9 mouse cellular contexts compared by ENCODE assay signal in genomic region chr5:136840036-136840435, GRCm38 (mm10). TPM values are rescaled to one million over a fixed set of nuclear protein-coding genes. Genes with fewer than 3 reads are reported as not detected.
A peak's percentile ranks its signal among the peaks of the same experiment; 100 is the strongest.
DNase-seq lines count a peak whose midpoint lies in the region; ATAC-seq and TF ChIP-seq lines count a peak whose summit lies in the region.
"Had no signal": no experiment of that assay in that cellular context is flagged by ENCODE, and none has a peak within 500 bp of the region (broad histone marks: within the 10 kb centered on the region; RNA-seq: fewer than 3 reads in every experiment).

No protein-coding gene starts in this region.

- no peaks in the 10 kb centered on the region for H3K36me3 ChIP-seq in intestine, embryonic 14.5 days (ENCODE audit: control insufficient read depth, insufficient read depth, low read length)
- H3K36me3 ChIP-seq in intestine, embryonic 16.5 days (ENCODE audit: control insufficient read depth, insufficient read depth, low read length), result no peaks in the 10 kb centered on the region
- H3K36me3 ChIP-seq in heart, postnatal 0 days (replicated peaks; ENCODE audit: control insufficient read depth, insufficient read depth, low read length), result no peaks in the 10 kb centered on the region

- no peaks in the 10 kb centered on the region for H3K9me3 ChIP-seq in intestine, embryonic 14.5 days (ENCODE audit: control insufficient read depth, low read length)
- H3K9me3 ChIP-seq in intestine, embryonic 16.5 days (ENCODE audit: control insufficient read depth, low read length), result no peaks in the 10 kb centered on the region
- H3K9me3 ChIP-seq in heart, postnatal 0 days (replicated peaks; ENCODE audit: control insufficient read depth, low read length), result no peaks in the 10 kb centered on the region

- H3K4me2 ChIP-seq in intestine, embryonic 14.5 days (ENCODE audit: low read length), result no peak overlapping the region
- H3K4me2 ChIP-seq in intestine, embryonic 16.5 days (ENCODE audit: low read depth, low read length), result no peak overlapping the region
- no peak overlapping the region for H3K4me2 ChIP-seq in heart, postnatal 0 days (ENCODE audit: low read depth, low read length)

- H3K4me1 ChIP-seq in intestine, embryonic 14.5 days (replicated peaks; ENCODE audit: control insufficient read depth, insufficient read depth, low read length), result no peaks in the 10 kb centered on the region
- H3K4me1 ChIP-seq in intestine, embryonic 16.5 days (ENCODE audit: control insufficient read depth, insufficient read depth, low read length), result no peaks in the 10 kb centered on the region
- no peaks in the 10 kb centered on the region for H3K4me1 ChIP-seq in heart, postnatal 0 days (ENCODE audit: control insufficient read depth, insufficient read depth)
- H3K4me1 ChIP-seq: megakaryocyte, embryonic 14.5 days had no signal

- no peaks in the 10 kb centered on the region for H3K27me3 ChIP-seq in intestine, embryonic 14.5 days (replicated peaks; ENCODE audit: control insufficient read depth, insufficient read depth, low read length)
- H3K27me3 ChIP-seq in intestine, embryonic 16.5 days (replicated peaks; ENCODE audit: control insufficient read depth, insufficient read depth, low read length), result no peaks in the 10 kb centered on the region
- 0 out of 2 replicates have a peak, but pooled peaks cover 5% of the 10 kb centered on the region for H3K27me3 ChIP-seq in heart, postnatal 0 days (ENCODE audit: control insufficient read depth, insufficient read depth, low read length)

- DNase-seq in intestine, embryonic 14.5 days (ENCODE audit: low spot score), result peak; percentile 79
- DNase-seq in ES-CJ7 (ENCODE audit: low read depth, low spot score), result peak; percentile 62
- peak; percentile 10 for DNase-seq in c-Kit-positive CD71-positive TER-119-negative erythroid progenitor cells, embryonic 14.5 days (ENCODE audit: low read depth)
- peak; percentile 44 for DNase-seq in heart, postnatal 0 days (ENCODE audit: low spot score)
- peak; percentile 43 to 51 for DNase-seq in left cerebral cortex, postnatal 14 days (ENCODE audit: low spot score in 2 of 2)
- peak; percentile 37 to 38 for DNase-seq in right cerebral cortex, adult 2 months (ENCODE audit: low spot score in 2 of 2)

- intact Hi-C loops in left cerebral cortex, postnatal 14 days (cut with DNase I), result loop anchor here (2.0 kb wide), 1 partner anchor 41 kb away; no protein-coding TSS in a partner anchor

- no peak overlapping the region for H3K4me3 ChIP-seq in intestine, embryonic 14.5 days (ENCODE audit: low read depth, low read length)
- no peak overlapping the region for H3K4me3 ChIP-seq in intestine, embryonic 16.5 days (ENCODE audit: low read length)
- no peak overlapping the region for H3K4me3 ChIP-seq in heart, postnatal 0 days (ENCODE audit: low read depth, low read length)
- H3K4me3 ChIP-seq: megakaryocyte, embryonic 14.5 days had no signal

- peak; percentile 79 for TF ChIP-seq CTCF in heart, postnatal 0 days (IDR thresholded peaks at IDR 0.05; ENCODE audit: low read depth)

- no peak for TF ChIP-seq EP300 in heart, postnatal 0 days (IDR thresholded peaks at IDR 0.05; ENCODE audit: low read depth)

- WGBS in intestine, embryonic 14.5 days, result 8% methylated on average over 8 of the region's 8 CpGs
- 8% methylated on average over 8 of the region's 8 CpGs for WGBS in intestine, embryonic 16.5 days
- 8% methylated on average over 8 of the region's 8 CpGs for WGBS in heart, postnatal 0 days

- H3K27ac ChIP-seq in intestine, embryonic 14.5 days (ENCODE audit: low read depth), result no peak overlapping the region
- H3K27ac ChIP-seq in intestine, embryonic 16.5 days (ENCODE audit: low read length), result no peak overlapping the region
- H3K27ac ChIP-seq in heart, postnatal 0 days (ENCODE audit: low read depth), result no peak overlapping the region

- H3K9ac ChIP-seq in intestine, embryonic 14.5 days (ENCODE audit: low read length), result no peak overlapping the region
- H3K9ac ChIP-seq in intestine, embryonic 16.5 days (ENCODE audit: low read depth, low read length), result no peak overlapping the region
- no peak overlapping the region for H3K9ac ChIP-seq in heart, postnatal 0 days (replicated peaks; ENCODE audit: low read depth, low read length)

- ATAC-seq in intestine, embryonic 14.5 days (replicated peaks; ENCODE audit: low FRiP score, low TSS enrichment, low read depth), result no peak
- no peak for ATAC-seq in intestine, embryonic 16.5 days
- no peak for ATAC-seq in heart, postnatal 0 days (ENCODE audit: insufficient read depth, low read depth)
- no peak for ATAC-seq in activated CD4-positive, CD25-positive, alpha-beta regulatory T cell, adult 4 months

RNA-seq across cellular contexts. Expression of gene Col26a1, which starts 43.0 kb away (rescaled TPM):
- 8.7 and 10.4 TPM in 2 replicates for polyA plus RNA-seq in intestine, embryonic 14.5 days (2014; fragmentation: Nextera tagmentation; extraction: Ambion mirVana)
- 5.5 and 6.8 TPM in 2 replicates for polyA plus RNA-seq in intestine, embryonic 16.5 days (2015; fragmentation: Nextera tagmentation; extraction: Ambion mirVana)
- 8.1 and 9.9 TPM in 2 replicates for total RNA-seq in heart, postnatal 0 days (2014; rRNA removed; ENCODE audit: low replicate concordance)
- 4.1 and 5.4 TPM in 2 replicates for polyA plus RNA-seq in heart, postnatal 0 days (2015; fragmentation: Nextera tagmentation; extraction: Ambion mirVana)
- 10 to 100 TPM; 17.2 to 20.4 TPM for total RNA-seq in left cerebral cortex, postnatal 14 days (2021)
- not detected for polyA plus RNA-seq in activated CD4-positive, CD25-positive, alpha-beta regulatory T cell, adult 4 months (2017; shearing (Covaris generic))

Comparison
In these comparisons a context has a peak if more than half of its experiments do, and no peak if none do; other contexts are left out.
1. DNase-seq: peak in every context shown above with its lines; median percentile 79 in intestine, embryonic 14.5 days; 62 in ES-CJ7; 47 in left cerebral cortex, postnatal 14 days; 44 in heart, postnatal 0 days; 38 in right cerebral cortex, adult 2 months; 10 in c-Kit-positive CD71-positive TER-119-negative erythroid progenitor cells, embryonic 14.5 days.